Mouse (Mus musculus) heart, adult 9 months (tissue): ENCODE data around the gene Kidins220.

Experiments
- DNase-seq, 2 experiments: peaks; one replicate each; pipeline ENCODE4 v3.0.0; 2022; ENCODE audit warnings: low spot score in 2 of 2

Kidins220 gene

GRCm38 (mm10) chr12:25024862-25025545 is 50.3 kb downstream of the Kidins220 start:
- DNase-seq: no peak

GRCm38 (mm10) chr12:25026308-25026707 is 51.6 kb downstream of the Kidins220 start:
- DNase-seq: no peak

DNA sequence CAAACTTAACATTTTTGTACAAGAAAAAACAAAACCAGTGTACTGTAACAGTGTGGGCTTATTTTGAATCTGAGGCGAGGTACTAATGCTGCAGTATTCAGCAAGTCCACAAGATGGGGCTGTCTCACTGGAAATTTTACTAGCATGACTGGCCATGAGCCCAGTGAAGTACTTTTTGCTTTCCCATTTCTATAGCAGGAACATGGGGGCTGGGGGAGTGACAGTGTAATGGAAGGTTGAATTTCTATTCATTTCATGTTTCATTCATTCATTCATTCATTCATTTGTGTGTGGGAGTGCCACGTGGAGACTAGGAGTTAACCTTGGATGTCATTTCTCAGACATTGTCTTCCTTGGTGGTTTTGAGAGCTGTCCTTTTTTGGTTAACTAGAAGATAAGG is 52.7 kb downstream of the Kidins220 start:
- peak in 1 of 2 experiments; percentile 43 for DNase-seq

GRCm38 (mm10) chr12:25033662-25034337 is 59.1 kb downstream of the Kidins220 start:
- DNase-seq: no peak

- peak in 1 of 2 experiments; percentile 15 for DNase-seq
These were observed 59.7 kb downstream of the Kidins220 start for GRCm38 (mm10) chr12:25034338-25034953.

- DNase-seq: no peak
These were observed 61.3 kb downstream of the Kidins220 start for GRCm38 (mm10) chr12:25036024-25036423.

GRCm38 (mm10) chr12:25037222-25037621 is 62.5 kb downstream of the Kidins220 start:
- DNase-seq: no peak

DNA sequence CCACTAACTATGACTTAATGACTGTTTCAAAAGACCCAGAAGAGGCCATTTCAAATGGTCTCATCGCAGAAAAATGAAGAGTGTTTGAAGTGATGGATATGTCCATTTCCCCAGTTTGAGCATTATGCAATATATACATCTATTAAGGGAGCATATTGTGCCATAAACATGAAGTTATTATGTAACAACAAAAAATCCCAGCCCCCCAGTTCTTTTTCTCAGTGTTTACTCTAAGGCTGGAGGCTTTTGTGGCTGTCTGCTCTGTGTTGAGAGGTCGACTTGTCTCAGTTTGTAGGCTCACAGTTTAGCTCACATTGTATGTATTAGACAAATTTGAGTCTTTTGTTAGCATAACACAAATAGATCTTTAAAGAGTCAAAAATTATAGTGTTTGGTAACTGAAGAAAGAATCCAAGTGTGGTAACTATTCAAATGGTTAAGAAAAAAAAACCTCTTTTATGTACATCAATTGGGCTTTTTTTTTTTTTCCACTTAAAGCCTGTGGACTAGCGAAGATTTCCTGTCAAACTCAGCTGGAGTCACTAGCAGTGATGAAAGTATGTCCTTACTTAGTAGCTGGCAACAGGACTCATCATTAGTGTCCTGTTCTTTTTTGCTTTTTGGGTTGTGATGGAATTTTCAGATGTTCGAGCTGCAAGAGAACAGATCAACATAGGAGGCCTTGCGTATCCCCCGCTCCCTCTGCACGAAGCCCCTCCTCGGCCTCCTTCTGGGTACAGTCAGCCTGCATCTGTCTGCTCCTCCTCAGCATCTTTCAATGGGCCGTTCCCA is 63.2 kb downstream of the Kidins220 start:
- DNase-seq: no peak

GRCm38 (mm10) chr12:25044056-25044455 is 69.3 kb downstream of the Kidins220 start:
- no peak for DNase-seq

DNA sequence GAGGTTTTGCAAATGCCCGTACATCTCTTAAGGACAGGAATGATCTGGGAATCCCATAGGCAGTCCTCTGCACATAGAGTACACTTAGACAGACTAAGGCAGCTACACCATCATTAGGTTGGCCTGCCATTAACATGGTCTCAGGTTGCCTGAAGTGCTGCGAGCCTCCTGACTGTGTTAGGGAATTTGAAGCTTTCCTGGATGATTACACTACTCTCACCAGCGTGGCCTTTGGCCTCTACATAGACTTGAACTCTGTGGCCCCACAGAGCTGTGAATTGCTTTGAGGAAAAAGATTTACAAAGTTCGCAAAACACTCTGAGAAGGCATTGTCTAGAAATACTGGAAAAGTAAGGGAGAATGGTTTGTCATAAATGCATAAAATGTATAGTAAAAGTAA is 69.9 kb downstream of the Kidins220 start:
- DNase-seq: no peak

DNA sequence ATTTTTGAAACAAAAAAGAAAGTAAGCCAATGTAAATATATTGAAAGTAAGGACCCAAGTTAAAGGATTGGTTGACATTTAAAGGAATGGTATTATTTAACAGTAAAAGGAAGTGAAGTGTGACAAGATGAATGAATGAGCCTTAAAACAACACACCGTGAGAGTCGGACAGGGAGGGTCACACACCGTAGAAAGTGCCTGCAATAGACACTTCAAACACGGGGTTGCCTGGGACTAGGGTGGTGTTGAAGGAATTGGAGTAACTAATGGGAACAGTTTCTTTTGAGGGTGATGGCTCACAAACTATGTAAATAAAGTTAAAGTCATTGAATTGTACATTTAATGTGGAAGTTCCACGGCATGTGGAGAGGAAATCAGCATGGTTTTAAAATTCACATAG is 74.5 kb downstream of the Kidins220 start:
- no peak for DNase-seq

DNA sequence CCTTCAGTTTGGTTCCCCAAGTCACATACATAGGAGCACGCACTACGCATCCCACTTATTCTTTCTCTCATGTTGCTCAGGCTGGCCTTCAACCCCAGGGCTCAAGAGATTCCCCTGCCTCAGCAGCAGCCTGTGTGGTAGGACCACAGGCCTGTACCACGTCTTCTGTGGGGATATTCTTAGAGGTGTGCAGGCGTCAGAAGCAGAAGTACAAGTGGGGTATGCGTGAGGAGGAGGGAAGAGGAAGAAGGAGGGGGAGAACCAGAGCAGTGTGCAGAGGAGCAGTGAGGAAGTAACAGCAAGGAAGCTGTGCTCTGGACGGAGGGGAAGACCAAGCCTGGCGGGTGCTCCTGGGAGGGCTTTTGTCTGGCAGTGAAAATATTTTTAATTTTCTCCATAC is 79.8 kb downstream of the Kidins220 start:
- DNase-seq: no peak

DNA sequence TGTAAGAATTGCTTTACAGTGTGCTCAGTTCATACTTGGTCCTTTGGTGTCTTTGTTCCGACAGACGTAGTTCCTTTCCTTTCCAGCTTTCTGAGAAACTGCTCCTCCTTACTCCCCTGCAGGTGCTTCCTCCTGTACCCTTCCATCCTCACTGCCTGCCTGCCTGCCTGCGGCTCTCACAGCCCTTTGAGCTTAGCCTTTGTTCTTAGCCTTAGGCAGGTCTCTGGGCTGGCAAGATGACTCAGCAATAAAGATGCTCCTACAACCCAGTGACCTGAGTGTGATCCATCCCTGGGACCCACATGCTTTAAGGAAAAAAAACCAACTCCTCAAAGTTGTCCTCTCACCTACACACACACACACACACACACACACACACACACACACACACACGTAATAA is 80.2 kb downstream of the Kidins220 start:
- DNase-seq: no peak

- peak in 1 of 2 experiments; percentile 18 for DNase-seq
These were observed 84.9 kb downstream of the Kidins220 start for GRCm38 (mm10) chr12:25059487-25060200.

DNA sequence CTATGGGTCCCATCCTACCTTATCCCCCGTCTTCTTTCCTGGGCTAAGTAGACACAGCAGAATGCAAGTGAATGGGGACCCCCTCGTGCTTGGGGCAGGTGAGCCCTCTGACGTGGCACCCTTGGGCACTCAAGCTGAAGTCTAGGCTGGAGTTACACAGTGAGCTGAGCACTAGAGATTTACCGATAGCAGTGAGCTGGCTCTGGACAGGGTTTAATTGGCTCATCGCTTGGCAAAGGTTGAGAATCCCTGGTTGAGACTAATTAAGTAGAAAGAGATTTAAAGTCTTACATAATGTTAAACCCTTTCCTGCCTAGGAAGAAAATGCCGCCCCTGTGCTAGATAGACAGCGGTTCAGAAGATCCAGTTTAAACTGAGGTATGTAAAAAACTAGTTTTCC is 86.2 kb downstream of the Kidins220 start:
- DNase-seq: no peak

DNA sequence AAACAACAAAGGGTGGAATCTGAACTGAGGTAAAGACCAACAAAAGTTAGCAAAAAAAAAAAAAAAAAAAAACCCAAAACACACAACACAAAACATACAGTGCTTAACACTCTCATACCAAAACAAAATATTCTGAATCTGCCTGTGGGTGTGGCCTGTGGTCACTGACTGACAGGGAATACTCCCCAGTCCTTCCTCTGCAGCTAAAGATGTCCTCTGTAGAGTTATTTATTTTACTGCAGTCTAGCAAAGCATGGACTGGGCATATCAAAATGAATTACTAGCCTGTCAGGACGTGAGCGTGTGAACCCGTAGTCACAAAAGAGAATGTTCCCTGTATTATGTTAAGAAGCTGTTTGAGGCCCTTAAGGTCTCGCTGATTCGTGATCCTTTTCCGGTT is 87.5 kb downstream of the Kidins220 start:
- DNase-seq: no peak

GRCm38 (mm10) chr12:25073374-25073773 is 98.6 kb downstream of the Kidins220 start:
- no peak for DNase-seq

- DNase-seq: no peak
These were observed 99.6 kb downstream of the Kidins220 start for GRCm38 (mm10) chr12:25074344-25074743.

- no peak for DNase-seq
These were observed 108.8 kb downstream of the Kidins220 start for GRCm38 (mm10) chr12:25083260-25084178.

DNA sequence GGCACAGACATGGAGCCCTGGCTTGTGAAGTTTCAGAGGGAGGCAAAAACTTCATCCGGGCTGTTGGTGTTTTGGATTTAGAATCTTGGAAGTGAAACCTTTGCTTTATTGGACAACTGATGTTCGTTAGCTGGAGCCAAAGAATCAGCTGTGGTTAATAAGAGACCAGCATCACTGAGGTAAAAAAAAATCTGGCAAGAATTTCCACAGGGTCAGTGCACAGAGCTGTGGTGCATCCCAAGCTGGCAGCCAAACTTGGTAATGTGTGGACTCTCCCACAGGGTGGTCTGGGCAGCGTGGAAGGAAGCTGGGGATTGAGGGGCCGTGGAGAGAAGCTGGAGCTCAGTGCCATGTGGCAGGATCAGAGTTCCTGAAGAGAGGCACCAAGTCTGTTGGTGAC is 112.2 kb downstream of the Kidins220 start:
- DNase-seq: no peak
